5 mouse cellular contexts compared by ENCODE assay signal in the genomic region with DNA sequence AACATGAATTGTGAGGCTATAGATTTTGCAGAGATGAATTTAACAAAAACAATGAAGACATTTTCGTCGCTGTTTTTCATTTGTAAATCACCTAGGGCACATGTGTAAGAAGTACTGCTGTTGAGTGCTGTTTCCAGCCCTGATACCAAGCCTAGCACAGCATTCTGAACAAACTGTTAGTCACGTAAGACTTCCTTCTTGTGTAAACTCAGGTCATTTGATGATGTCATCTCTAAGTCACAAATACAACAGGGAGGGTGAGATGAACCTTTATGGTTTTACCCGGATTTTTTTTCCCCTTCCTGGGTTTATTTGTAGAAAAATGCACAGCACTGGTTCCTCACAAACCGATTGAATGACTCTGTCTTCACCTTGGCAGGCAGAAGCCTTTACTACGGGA.
"Had no signal": no experiment of that assay in that cellular context is flagged by ENCODE, and none has a peak within 500 bp of the region (broad histone marks: within the 10 kb centered on the region; RNA-seq: fewer than 3 reads in every experiment).

No protein-coding gene starts in this region.

- DNase-seq: kidney, adult 11 months; kidney, postnatal 14 days; lung, embryonic 14.5 days; lung, postnatal 10 days; lung, postnatal 4 days had no signal
